Mouse (Mus musculus) yolk sac, embryonic 10.5 days (tissue): ENCODE measurements around the gene Pbld1.
A peak's percentile ranks its signal among the peaks of the same experiment; 100 is the strongest.
"Not testable (repeated sequence)": the region's sequence is repeated elsewhere in the genome, so short reads cannot be mapped to it uniquely, and the experiment has no call there.

ENCODE experiments used
- DNase-seq: peaks from one replicate; pipeline ENCODE4 v3.0.0-alpha.2; 2017; ENCODE audit warnings: low spot score

Pbld1 gene

DNA sequence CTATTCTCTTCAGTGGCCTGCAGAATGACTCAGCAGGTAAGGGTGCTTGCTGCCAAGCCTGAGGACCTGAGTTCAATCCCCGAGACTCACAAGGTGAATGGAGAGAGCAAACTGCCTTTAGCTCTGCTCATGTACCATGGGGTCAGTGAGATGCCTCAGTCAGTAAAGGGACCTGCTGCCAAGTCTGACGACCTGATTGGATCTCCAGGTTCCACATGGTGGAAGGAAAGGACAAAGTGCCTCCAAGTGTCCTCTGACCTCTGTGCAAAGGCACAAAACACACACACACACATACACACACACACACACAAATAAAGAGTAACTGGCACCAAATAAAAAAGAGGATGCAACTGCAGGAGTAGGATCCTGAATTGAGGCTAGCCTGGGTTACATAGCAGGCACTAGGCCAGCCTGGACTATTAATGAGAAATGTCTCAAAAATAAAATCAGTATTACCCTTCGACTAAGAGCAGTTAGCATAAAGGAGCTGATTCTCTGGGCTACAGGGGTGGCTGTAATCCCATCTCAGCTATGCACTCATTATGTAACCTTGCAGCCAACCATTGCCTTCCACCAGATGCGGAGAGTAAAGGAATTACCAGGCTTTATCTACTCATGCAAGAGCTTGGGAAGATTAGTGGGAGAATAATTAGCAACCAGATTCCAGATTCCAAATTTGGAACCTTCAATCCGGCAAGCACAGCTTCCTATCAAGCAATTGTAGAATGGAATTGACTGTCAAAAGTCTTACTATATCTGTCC, 19.9 kb upstream of the Pbld1 start:
- DNase-seq = no peak

- no peak for DNase-seq
Observed at GRCm38 (mm10) chr10:63043154-63043553, 16.8 kb upstream of the Pbld1 start.

DNA sequence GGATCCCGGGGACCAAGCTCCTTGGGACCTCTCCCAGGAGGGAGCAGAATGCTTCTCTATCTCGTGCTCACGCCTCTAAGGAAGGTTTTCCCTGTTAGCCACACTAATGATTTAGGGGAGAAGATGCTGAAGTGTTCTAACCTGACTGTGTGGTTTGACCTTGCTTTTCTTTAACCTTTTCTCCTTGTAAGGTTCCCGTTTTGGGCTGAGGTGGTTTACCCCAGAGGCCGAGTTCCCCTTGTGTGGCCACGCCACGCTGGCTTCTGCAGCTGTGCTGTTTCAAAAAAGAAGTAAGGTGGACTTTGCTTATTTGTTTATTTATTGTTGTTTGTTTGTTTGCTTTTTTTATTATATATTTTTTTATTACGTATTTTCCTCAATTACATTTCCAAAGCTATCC, 12.2 kb upstream of the Pbld1 start:
- DNase-seq = no peak

GRCm38 (mm10) chr10:63049106-63049505, 10.9 kb upstream of the Pbld1 start:
- no peak for DNase-seq

- DNase-seq = no peak
Observed at GRCm38 (mm10) chr10:63051267-63051666, 8.7 kb upstream of the Pbld1 start.

- peak; percentile 44 for DNase-seq
Observed at GRCm38 (mm10) chr10:63052011-63052410, 8.0 kb upstream of the Pbld1 start.

DNA sequence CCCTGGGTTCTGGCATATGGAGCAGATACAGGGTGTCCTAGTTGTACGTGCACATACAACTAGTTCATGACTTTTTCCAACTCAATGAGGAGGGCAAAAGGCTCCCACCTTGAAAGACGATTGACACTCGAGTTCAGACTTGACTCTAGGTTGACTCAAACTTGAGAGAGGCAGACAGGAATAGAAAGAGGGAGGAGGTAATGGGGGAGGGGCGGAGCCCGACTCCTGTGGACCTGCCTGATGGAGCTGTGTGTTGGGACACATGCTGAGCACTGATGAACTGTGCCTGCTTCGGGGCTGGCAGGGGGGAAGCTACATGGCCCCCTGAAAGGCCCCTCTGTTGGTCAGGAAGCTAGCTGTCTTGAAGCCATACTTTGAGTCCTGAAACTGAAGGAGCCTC, 7.0 kb upstream of the Pbld1 start:
- no peak for DNase-seq

GRCm38 (mm10) chr10:63054071-63054470, 5.9 kb upstream of the Pbld1 start:
- DNase-seq = not testable (repeated sequence)

DNA sequence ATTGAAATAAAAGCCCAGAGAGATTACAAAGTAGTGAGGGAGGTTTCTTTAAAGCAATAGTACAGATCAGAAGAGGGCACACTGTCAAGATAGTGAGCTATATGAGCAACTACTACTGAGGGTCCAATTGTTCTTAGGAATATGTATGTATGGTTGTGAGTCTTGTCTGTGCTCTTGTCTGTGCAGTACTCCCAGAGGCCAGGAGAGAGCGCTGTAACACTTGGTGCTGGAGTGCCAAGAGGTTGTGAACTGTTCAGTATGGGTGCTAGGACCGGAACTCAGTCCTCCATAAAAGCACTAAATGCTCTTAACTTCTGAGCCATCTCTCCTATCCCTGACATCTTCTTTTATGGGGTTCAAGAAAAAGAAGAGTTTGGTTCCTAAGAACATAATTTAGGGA, 5.4 kb upstream of the Pbld1 start:
- DNase-seq = no peak

DNA sequence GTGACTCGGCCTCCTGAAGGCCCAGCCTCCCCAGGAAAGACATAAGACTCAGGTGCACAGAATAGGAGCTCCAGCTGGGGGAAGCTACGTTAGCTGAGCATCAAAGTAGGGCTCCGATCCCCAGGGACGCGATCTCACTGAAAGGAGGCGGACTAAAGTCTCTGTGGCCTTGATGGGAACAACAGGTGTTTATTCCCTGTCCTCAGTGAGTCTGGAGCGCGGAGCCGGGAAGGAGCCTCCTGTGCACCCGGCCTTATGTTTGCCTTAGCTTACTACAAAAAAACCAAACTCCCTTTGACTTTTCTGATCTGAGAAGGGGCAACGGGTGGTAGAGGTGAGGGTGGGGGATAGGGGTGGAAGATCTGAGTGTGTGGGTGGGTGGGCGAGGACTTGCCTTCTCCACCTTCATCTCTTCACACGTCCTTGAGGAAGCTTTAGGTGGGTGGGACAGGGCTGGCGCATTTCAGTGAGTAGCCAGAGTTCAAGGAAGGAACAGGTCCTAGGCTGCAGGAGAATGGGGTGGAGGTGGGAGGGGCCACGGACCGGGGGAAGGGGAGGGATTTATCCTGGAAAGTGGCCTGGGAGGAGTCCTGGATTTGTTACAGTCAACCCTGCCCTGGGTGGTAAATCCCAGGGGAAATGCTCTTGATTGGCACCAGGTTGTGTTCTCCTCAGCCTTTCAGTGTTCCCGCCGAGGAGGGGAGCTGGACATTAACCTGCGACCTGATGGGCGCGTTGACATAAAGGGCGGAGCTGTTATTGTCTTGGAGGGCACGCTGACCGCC, 2.8 kb upstream of the Pbld1 start:
- DNase-seq = no peak

DNA sequence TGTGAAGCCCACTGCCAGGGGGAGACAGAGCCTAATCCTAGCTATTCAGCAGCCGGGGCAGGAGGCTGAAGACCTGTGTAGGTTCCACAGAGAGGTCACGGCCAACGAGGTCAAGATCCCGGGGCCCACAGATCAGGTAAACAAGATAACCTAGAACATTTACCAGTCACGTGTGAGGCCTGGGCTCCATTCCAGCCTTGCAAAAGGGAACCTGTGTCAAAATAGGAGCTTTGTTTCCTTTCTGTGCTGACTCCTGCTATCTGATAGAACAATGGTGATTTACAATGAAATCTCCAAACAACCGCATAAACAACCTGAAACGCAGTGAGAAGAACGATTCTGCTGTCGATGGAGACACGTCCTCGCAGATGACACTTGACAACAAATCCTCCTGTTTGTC, 444 bp downstream of the Pbld1 start:
- peak; percentile 84 for DNase-seq

DNA sequence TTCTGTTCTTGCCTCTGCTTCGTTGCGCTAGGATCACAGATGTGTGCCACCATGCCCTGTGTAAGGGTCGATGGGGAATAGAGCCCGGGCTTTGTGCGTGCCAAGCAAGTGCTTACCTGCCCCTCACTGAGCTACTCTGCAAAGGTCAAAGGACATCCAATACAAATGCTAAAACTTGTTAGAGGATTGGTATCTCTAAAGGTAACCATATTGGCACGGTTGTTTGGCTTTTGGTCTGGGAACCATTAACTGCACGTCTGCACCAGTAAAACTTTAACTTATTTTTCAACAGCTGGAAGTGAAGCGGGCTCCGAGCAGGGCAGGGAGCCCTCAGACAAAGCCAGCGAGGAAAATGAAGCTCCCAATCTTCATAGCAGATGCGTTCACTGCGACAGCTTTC, 1.3 kb downstream of the Pbld1 start:
- DNase-seq = peak; percentile 66

GRCm38 (mm10) chr10:63062696-63063095, 2.7 kb downstream of the Pbld1 start:
- DNase-seq = no peak

- no peak for DNase-seq
Observed at GRCm38 (mm10) chr10:63063365-63063764, 3.4 kb downstream of the Pbld1 start.

GRCm38 (mm10) chr10:63064516-63064915, 4.6 kb downstream of the Pbld1 start:
- no peak for DNase-seq

GRCm38 (mm10) chr10:63065561-63065960, 5.6 kb downstream of the Pbld1 start:
- no peak for DNase-seq

- peak; percentile 68 for DNase-seq
Observed at GRCm38 (mm10) chr10:63065988-63066387, 6.0 kb downstream of the Pbld1 start.

GRCm38 (mm10) chr10:63086304-63086703, 26.3 kb downstream of the Pbld1 start:
- DNase-seq = no peak

DNA sequence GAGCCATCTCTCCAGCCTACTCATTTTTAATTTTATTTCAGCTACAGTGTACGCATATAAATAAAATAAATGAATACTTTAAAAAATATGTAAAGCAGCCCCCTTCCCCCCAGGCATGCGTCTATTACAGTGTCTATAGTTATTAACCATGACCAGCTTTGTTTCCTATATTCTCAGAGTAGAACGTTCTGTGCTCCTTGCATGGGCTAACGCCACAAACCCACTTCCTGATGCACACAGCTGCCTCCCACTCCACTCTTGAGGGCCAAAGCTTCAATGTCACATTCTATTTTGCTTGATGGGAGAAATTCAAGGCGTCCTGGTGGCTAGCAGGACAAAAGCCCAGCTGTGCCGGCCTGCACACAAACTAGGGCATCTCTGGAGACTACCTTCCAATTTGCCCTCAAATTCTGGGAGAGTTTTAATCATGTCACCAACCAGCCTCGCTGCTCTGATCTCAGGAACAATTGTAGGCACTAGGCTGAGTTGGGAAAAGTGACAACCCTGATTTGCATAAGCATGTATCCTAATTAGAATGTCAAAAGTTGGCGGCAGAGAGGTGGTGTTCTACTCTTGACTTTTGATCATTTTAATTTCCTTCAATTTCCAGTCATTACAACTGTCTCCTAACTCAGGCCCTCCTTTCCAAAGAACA, 29.3 kb downstream of the Pbld1 start:
- DNase-seq = no peak

GRCm38 (mm10) chr10:63089758-63090571, 30.0 kb downstream of the Pbld1 start:
- DNase-seq = no peak

GRCm38 (mm10) chr10:63091915-63092314, 32.0 kb downstream of the Pbld1 start:
- no peak for DNase-seq
